Mouse (Mus musculus) left cerebral cortex, adult 6 months (tissue): Measurements from ENCODE around the gene Hbb-bs. TPM values are rescaled to one million over a fixed set of nuclear protein-coding genes. Genes with fewer than 3 reads are reported as not detected.

Experiments
- long read RNA-seq, 2 experiments: library from polyadenylated mRNA; unstranded; transcript quantifications; one replicate each; pipeline ENCODE4 v2.0.0; 2019 to 2020
- polyA plus RNA-seq: library from polyadenylated mRNA; unstranded; fragments of <200 nt; fragmentation: Nextera tagmentation; gene quantifications from 2 replicates; pipeline ENCODE4 v1.2.3, GENCODE M21; 2021

Gene Hbb-bs
- 18.9 and 25.8 TPM in 2 replicates for polyA plus RNA-seq
- long read RNA-seq, experiment 1, transcript Hbb-bs-201 (3 exons, 628 nt), result major isoform, 51 of 53 reads
- long read RNA-seq, experiment 1, partial matches to known transcripts, result 0 of 53 reads
- long read RNA-seq, experiment 1, other reads (novel, unspliced or antisense), result 1 of 53 reads
- long read RNA-seq, experiment 2, transcript Hbb-bs-201 (3 exons, 628 nt), result major isoform, 5 of 5 reads
- long read RNA-seq, experiment 2, partial matches to known transcripts, result 0 of 5 reads
- long read RNA-seq, experiment 2, other reads (novel, unspliced or antisense), result 0 of 5 reads

DNA sequence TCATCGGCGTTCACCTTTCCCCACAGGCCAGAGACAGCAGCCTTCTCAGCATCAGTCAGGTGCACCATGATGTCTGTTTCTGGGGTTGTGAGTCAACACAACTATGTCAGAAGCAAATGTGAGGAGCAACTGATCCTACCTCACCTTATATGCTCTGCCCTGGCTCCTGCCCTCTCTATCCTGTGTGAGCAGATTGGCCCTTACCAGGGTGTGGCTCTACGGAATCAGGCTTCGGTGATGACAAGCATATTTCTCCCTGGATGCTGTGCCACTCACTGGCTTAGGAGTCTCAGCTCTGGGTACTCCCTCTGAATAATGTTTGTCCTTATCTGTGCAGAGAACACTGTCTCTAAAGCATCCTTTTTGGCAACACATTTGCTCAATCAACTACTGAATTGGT lies at the start of gene Hbb-bs:
Gene Hbb-bs (minus strand): TSS at position 289 of the 400 bp plus-strand sequence.

DNA sequence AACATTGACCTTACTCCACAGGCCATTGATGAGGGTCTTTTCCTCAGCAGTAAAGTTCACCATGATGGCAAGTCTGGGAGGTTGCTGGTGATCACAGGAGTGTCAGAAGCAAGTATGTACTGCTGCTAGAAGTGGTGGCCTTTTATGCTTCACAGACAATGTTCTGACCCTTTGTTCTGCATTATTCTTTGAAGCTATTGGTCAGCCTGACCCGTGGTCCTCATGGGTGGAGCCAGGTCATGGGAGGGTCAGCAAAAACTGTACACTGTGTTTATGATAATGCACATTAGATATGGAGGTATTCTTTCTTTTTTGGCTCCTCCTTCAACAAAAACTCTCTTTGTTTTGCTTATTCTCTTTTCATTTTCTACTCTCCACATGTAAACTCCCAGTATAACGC lies 25.2 kb upstream of the Hbb-bs start, which contains the start of gene Hbb-y:
Gene Hbb-y (minus strand): TSS at position 127 of the 400 bp plus-strand sequence.

DNA sequence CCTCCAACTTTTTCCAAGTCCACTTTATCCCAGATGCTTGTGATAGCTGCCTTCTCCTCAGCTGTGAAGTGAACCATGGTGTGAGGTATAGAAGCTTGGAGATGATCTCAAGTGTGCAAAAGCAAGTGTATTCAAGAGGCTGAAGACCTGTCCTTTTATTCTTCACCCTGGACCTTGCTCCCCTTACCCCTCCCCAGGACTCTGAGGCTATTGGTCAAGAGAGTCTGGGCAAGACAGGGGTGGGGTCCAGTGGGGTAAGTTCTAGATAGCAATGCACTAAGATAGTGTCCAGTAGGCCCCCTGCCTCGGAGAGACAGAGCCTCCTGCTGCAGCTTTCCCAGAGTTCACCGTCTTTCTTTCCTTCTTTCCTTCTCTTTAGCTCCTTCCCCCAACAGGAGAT lies 15.1 kb upstream of the Hbb-bs start, which contains the start of gene Hbb-bh1:
Gene Hbb-bh1 (minus strand): TSS at position 131 of the 400 bp plus-strand sequence.

DNA sequence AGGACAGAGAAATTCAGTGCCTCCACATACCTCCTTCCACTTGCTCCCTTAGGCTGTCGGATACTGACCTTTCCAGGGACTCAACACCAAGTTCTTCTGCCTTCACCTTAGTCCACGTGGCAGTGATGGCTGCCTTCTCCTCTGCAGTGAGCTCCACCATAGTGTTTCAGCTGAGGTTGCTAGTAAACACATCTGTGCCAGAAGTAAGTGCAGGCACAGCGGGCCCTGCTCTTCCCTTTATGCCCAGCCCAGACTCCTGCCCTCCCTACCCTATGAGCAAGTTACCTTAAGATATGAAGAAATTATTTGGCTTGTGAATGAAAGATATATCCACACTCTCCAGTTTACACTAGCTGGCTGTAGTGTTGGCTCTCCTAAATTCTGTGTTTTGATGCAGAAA lies 12.4 kb upstream of the Hbb-bs start, which contains the start of gene Hbb-bh2:
Gene Hbb-bh2 (minus strand): TSS at position 253 of the 400 bp plus-strand sequence.

DNA sequence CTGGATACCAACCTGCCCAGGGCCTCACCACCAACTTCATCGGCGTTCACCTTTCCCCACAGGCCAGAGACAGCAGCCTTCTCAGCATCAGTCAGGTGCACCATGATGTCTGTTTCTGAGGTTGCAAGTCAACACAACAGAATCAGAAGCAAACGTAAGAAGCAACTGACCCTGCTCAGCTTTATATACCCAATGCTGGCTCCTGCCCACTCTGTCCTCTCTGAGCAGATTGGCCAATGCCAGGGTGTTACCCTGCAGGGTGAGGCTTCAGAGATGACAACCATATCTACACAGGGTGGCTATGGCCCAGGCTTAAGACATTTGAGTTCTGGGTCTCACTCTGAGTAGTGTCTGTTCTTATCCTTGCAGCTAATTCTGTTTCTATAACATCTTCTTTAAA lies 14.1 kb downstream of the Hbb-bs start, which contains the start of gene Hbb-bt:
Gene Hbb-bt (minus strand): TSS at position 231 of the 400 bp plus-strand sequence.

DNA sequence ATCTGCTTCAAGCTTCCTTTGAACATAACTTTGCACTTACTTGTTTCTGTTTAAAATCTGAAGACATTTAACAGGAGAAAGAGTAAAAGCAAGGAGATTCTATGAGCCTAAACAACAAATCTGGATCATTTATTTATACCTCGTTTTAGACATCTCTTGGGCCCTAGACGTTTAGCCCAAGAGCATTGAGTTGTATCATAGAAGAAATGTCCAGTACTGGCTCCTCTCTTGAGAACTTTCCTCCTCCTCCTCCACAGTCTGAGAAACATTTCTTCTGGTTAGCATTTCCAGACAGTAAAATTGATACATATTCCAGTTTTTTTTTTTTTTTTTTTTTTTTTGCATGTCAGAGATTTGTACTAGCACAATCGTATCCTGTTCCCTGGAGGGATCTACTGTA lies 36.2 kb downstream of the Hbb-bs start, which contains the start of gene Olfr67:
Gene Olfr67 (minus strand): TSS at position 101 of the 400 bp plus-strand sequence.

DNA sequence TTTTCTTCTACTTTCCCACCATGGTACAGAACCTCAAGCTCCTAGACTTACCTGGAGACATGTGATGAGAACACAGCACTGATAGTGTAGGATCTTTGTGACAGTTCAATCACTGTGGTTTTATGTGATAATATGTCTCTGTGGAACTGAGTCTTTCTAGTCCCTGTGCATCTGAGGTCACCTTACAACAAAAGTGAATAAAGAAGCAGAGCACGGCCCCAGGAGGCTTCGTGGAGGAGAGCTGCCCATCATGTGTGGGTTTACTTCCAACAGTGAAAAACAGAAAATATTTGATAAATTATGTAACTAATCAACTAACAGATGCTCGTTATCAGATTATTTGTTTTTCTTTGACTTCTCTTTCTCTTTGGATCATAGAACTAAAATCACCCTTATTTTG lies 48.3 kb downstream of the Hbb-bs start, which contains the start of gene Olfr68:
Gene Olfr68 (minus strand): TSS at position 101 of the 400 bp plus-strand sequence.

Other genes starting within 250 kb of the Hbb-bs start
- not detected in 2 replicates for gene Olfr618, start 238.0 kb downstream of the Hbb-bs start, polyA plus RNA-seq
- gene Olfr619, start 227.5 kb downstream of the Hbb-bs start, polyA plus RNA-seq, result not detected in 2 replicates
- not detected in 2 replicates for gene Olfr620, start 215.6 kb downstream of the Hbb-bs start, polyA plus RNA-seq
- gene Olfr622, start 185.4 kb downstream of the Hbb-bs start, polyA plus RNA-seq, result not detected in 2 replicates
- gene Olfr623, start 164.4 kb downstream of the Hbb-bs start, polyA plus RNA-seq, result not detected in 2 replicates
- 0.01 TPM in 1 of 2 replicates, not detected in the other for gene Olfr624, start 156.9 kb downstream of the Hbb-bs start, polyA plus RNA-seq
- not detected in 2 replicates for gene Olfr625-ps1, start 145.4 kb downstream of the Hbb-bs start, polyA plus RNA-seq
- not detected in 2 replicates for gene Olfr243, start 113.4 kb downstream of the Hbb-bs start, polyA plus RNA-seq
- not detected in 2 replicates for gene Olfr628, start 97.7 kb downstream of the Hbb-bs start, polyA plus RNA-seq
- not detected in 2 replicates for gene Olfr629, start 83.2 kb downstream of the Hbb-bs start, polyA plus RNA-seq
- gene Olfr630, start 70.8 kb downstream of the Hbb-bs start, polyA plus RNA-seq, result not detected in 2 replicates
- gene Olfr69, start 56.5 kb downstream of the Hbb-bs start, polyA plus RNA-seq, result not detected in 2 replicates
- gene Olfr68, start 48.4 kb downstream of the Hbb-bs start, polyA plus RNA-seq, result not detected in 2 replicates
- not detected in 2 replicates for gene Olfr67, start 36.3 kb downstream of the Hbb-bs start, polyA plus RNA-seq
- gene Hbb-bt, start 14.1 kb downstream of the Hbb-bs start, polyA plus RNA-seq, result 3.2 and 6.0 TPM in 2 replicates
- gene Hbb-bh2, start 12.4 kb upstream of the Hbb-bs start, polyA plus RNA-seq, result not detected in 2 replicates
- gene Hbb-bh1, start 15.1 kb upstream of the Hbb-bs start, polyA plus RNA-seq, result not detected in 2 replicates
- 0.20 TPM in 1 of 2 replicates, not detected in the other for gene Hbb-y, start 25.1 kb upstream of the Hbb-bs start, polyA plus RNA-seq
- not detected in 2 replicates for gene Olfr66, start 58.2 kb upstream of the Hbb-bs start, polyA plus RNA-seq
- gene Olfr64, start 66.4 kb upstream of the Hbb-bs start, polyA plus RNA-seq, result not detected in 2 replicates
- gene Olfr65, start 75.4 kb upstream of the Hbb-bs start, polyA plus RNA-seq, result not detected in 2 replicates
- gene Olfr631, start 100.7 kb upstream of the Hbb-bs start, polyA plus RNA-seq, result not detected in 2 replicates
- not detected in 2 replicates for gene Olfr632, start 106.3 kb upstream of the Hbb-bs start, polyA plus RNA-seq
- gene Olfr633, start 116.3 kb upstream of the Hbb-bs start, polyA plus RNA-seq, result not detected in 2 replicates
- 0.01 TPM in 1 of 2 replicates, not detected in the other for gene Olfr635, start 143.1 kb upstream of the Hbb-bs start, polyA plus RNA-seq
- gene Olfr638, start 170.7 kb upstream of the Hbb-bs start, polyA plus RNA-seq, result not detected in 2 replicates
- gene Olfr639, start 189.2 kb upstream of the Hbb-bs start, polyA plus RNA-seq, result 0.01 TPM in 1 of 2 replicates, not detected in the other
- not detected in 2 replicates for gene Olfr640, start 197.5 kb upstream of the Hbb-bs start, polyA plus RNA-seq
- not detected in 2 replicates for gene Olfr641, start 207.3 kb upstream of the Hbb-bs start, polyA plus RNA-seq
- not detected in 2 replicates for gene Olfr642, start 224.6 kb upstream of the Hbb-bs start, polyA plus RNA-seq
- gene 4930516K23Rik, start 233.3 kb upstream of the Hbb-bs start, polyA plus RNA-seq, result not detected in 2 replicates
- not detected in 2 replicates for gene Olfr644, start 243.8 kb upstream of the Hbb-bs start, polyA plus RNA-seq